ENCODE assay signal across 23 mouse cellular contexts in genomic region chr1:192720156-192720555, GRCm38 (mm10). TPM values are rescaled to one million over a fixed set of nuclear protein-coding genes. Genes with fewer than 3 reads are reported as not detected.
DNase-seq lines count a peak whose midpoint lies in the region; ATAC-seq and TF ChIP-seq lines count a peak whose summit lies in the region.
"Had no signal": no experiment of that assay in that cellular context is flagged by ENCODE, and none has a peak within 500 bp of the region (broad histone marks: within the 10 kb centered on the region; RNA-seq: fewer than 3 reads in every experiment).

No protein-coding gene starts in this region.

- TF ChIP-seq CTCF in forebrain, postnatal 0 days (IDR thresholded peaks at IDR 0.05; ENCODE audit: low read depth), result no peak

- H3K4me1 ChIP-seq in forebrain, embryonic 12.5 days, result no peaks in the 10 kb centered on the region
- H3K4me1 ChIP-seq in forebrain, embryonic 13.5 days, result no peaks in the 10 kb centered on the region
- 0 out of 2 replicates have a peak, but pooled peaks cover 2% of the 10 kb centered on the region for H3K4me1 ChIP-seq in hindbrain, embryonic 14.5 days (replicated peaks; ENCODE audit: control insufficient read depth, insufficient read depth, low read length)
- no peaks in the 10 kb centered on the region for H3K4me1 ChIP-seq in hindbrain, embryonic 11.5 days (replicated peaks; ENCODE audit: control insufficient read depth, insufficient read depth, low read length)
- no peaks in the 10 kb centered on the region; the same call in 1 of the 2 replicates for H3K4me1 ChIP-seq in midbrain, embryonic 15.5 days
- no peaks in the 10 kb centered on the region for H3K4me1 ChIP-seq in midbrain, embryonic 13.5 days (replicated peaks)
- no peaks in the 10 kb centered on the region for H3K4me1 ChIP-seq in forebrain, postnatal 0 days (ENCODE audit: insufficient read depth)
- H3K4me1 ChIP-seq: embryonic facial prominence, embryonic 15.5 days; heart, embryonic 12.5 days; intestine, embryonic 15.5 days had no signal

- ATAC-seq in forebrain, embryonic 12.5 days (ENCODE audit: low FRiP score), result no peak
- ATAC-seq in forebrain, embryonic 13.5 days, result no peak; the same call in 1 of the 2 replicates
- ATAC-seq in hindbrain, embryonic 14.5 days (ENCODE audit: low FRiP score), result no peak
- no peak for ATAC-seq in hindbrain, embryonic 11.5 days (ENCODE audit: low FRiP score)
- no peak for ATAC-seq in midbrain, embryonic 15.5 days (replicated peaks)
- ATAC-seq in midbrain, embryonic 13.5 days, result no peak
- peak; percentile 50; the same call in 1 of the 2 replicates for ATAC-seq in forebrain, postnatal 0 days
- ATAC-seq: CD4-positive, CD25-positive, alpha-beta regulatory T cell, adult 4 months; intestine, embryonic 15.5 days had no signal

- 0 out of 2 replicates have a peak overlapping the region, but pooled peaks have one; percentile 36 for H3K27ac ChIP-seq in forebrain, embryonic 12.5 days
- no peak overlapping the region for H3K27ac ChIP-seq in forebrain, embryonic 13.5 days
- H3K27ac ChIP-seq in hindbrain, embryonic 14.5 days, result peak overlapping the region; percentile 34; the same call in 1 of the 2 replicates
- no peak overlapping the region for H3K27ac ChIP-seq in hindbrain, embryonic 11.5 days (ENCODE audit: low read depth, low read length)
- H3K27ac ChIP-seq in midbrain, embryonic 15.5 days, result peak overlapping the region; percentile 38
- H3K27ac ChIP-seq in midbrain, embryonic 13.5 days, result no peak overlapping the region
- peak overlapping the region; percentile 40; the same call in 1 of the 2 replicates for H3K27ac ChIP-seq in forebrain, postnatal 0 days (ENCODE audit: low read depth, low read length)
- H3K27ac ChIP-seq: embryonic facial prominence, embryonic 15.5 days; gastrocnemius, adult 2 months; intestine, embryonic 15.5 days had no signal

- DNase-seq in hindbrain, embryonic 14.5 days (ENCODE audit: low spot score), result peak; percentile 31
- DNase-seq in hindbrain, embryonic 11.5 days (ENCODE audit: low spot score), result no peak
- DNase-seq in forebrain, postnatal 0 days, result peak; percentile 43
- no peak for DNase-seq in ovary, adult 18-20 months (ENCODE audit: low spot score)
- DNase-seq: adrenal gland, adult 8-10 months; adrenal gland, postnatal 36 days; B cell, adult 2 months; cerebellum, adult 11 months; cerebellum, adult 8-10 months; cerebellum, postnatal 14 days; embryo, embryonic 11 days; gastrocnemius, adult 2 months; gastrocnemius, postnatal 25 days had no signal

- WGBS in forebrain, embryonic 12.5 days, result 77% methylated on average over 10 of the region's 10 CpGs
- WGBS in forebrain, embryonic 13.5 days, result 83% methylated on average over 10 of the region's 10 CpGs
- WGBS in hindbrain, embryonic 14.5 days, result 69% methylated on average over 10 of the region's 10 CpGs
- 84% methylated on average over 10 of the region's 10 CpGs for WGBS in hindbrain, embryonic 11.5 days
- 53% methylated on average over 10 of the region's 10 CpGs for WGBS in midbrain, embryonic 15.5 days
- WGBS in midbrain, embryonic 13.5 days, result 70% methylated on average over 10 of the region's 10 CpGs
- 49% methylated on average over 10 of the region's 10 CpGs for WGBS in forebrain, postnatal 0 days

- H3K4me2 ChIP-seq in forebrain, embryonic 12.5 days, result no peak overlapping the region
- H3K4me2 ChIP-seq in forebrain, embryonic 13.5 days, result no peak overlapping the region
- no peak overlapping the region for H3K4me2 ChIP-seq in hindbrain, embryonic 14.5 days (replicated peaks)
- no peak overlapping the region for H3K4me2 ChIP-seq in hindbrain, embryonic 11.5 days (replicated peaks; ENCODE audit: low read depth, low read length)
- H3K4me2 ChIP-seq in midbrain, embryonic 15.5 days, result no peak overlapping the region
- H3K4me2 ChIP-seq in midbrain, embryonic 13.5 days (replicated peaks), result no peak overlapping the region
- no peak overlapping the region for H3K4me2 ChIP-seq in forebrain, postnatal 0 days (ENCODE audit: low read depth)
- H3K4me2 ChIP-seq: embryonic facial prominence, embryonic 15.5 days; heart, embryonic 12.5 days; intestine, embryonic 15.5 days had no signal

- H3K4me3 ChIP-seq in forebrain, embryonic 12.5 days (replicated peaks), result no peak overlapping the region
- no peak overlapping the region for H3K4me3 ChIP-seq in forebrain, embryonic 13.5 days
- H3K4me3 ChIP-seq in hindbrain, embryonic 14.5 days (replicated peaks; ENCODE audit: low read length), result no peak overlapping the region
- H3K4me3 ChIP-seq in hindbrain, embryonic 11.5 days (ENCODE audit: low read depth, low read length), result no peak overlapping the region
- no peak overlapping the region for H3K4me3 ChIP-seq in midbrain, embryonic 15.5 days
- H3K4me3 ChIP-seq in midbrain, embryonic 13.5 days (replicated peaks), result no peak overlapping the region
- H3K4me3 ChIP-seq in forebrain, postnatal 0 days (ENCODE audit: low read depth, low read length), result no peak overlapping the region
- H3K4me3 ChIP-seq: embryonic facial prominence, embryonic 15.5 days; erythroblast, embryonic 14.5 days; gastrocnemius, adult 2 months; heart, embryonic 12.5 days; intestine, embryonic 15.5 days had no signal

- no peaks in the 10 kb centered on the region for H3K36me3 ChIP-seq in forebrain, embryonic 12.5 days (replicated peaks)
- no peaks in the 10 kb centered on the region for H3K36me3 ChIP-seq in forebrain, embryonic 13.5 days (ENCODE audit: poor library complexity, severe bottlenecking)
- no peaks in the 10 kb centered on the region for H3K36me3 ChIP-seq in hindbrain, embryonic 14.5 days (replicated peaks; ENCODE audit: control insufficient read depth, insufficient read depth)
- no peaks in the 10 kb centered on the region for H3K36me3 ChIP-seq in hindbrain, embryonic 11.5 days (ENCODE audit: control insufficient read depth, insufficient read depth, low read length)
- no peaks in the 10 kb centered on the region for H3K36me3 ChIP-seq in midbrain, embryonic 15.5 days (replicated peaks)
- H3K36me3 ChIP-seq in midbrain, embryonic 13.5 days, result no peaks in the 10 kb centered on the region
- H3K36me3 ChIP-seq in forebrain, postnatal 0 days (ENCODE audit: insufficient read depth), result no peaks in the 10 kb centered on the region
- H3K36me3 ChIP-seq: embryonic facial prominence, embryonic 15.5 days; G1E; heart, embryonic 12.5 days; intestine, embryonic 15.5 days had no signal

- H3K27me3 ChIP-seq in forebrain, embryonic 12.5 days, result no peaks in the 10 kb centered on the region
- H3K27me3 ChIP-seq in forebrain, embryonic 13.5 days, result no peaks in the 10 kb centered on the region
- no peaks in the 10 kb centered on the region for H3K27me3 ChIP-seq in hindbrain, embryonic 14.5 days (ENCODE audit: control insufficient read depth, insufficient read depth, low read length)
- H3K27me3 ChIP-seq in hindbrain, embryonic 11.5 days (ENCODE audit: control insufficient read depth, insufficient read depth, low read length), result no peaks in the 10 kb centered on the region
- no peaks in the 10 kb centered on the region for H3K27me3 ChIP-seq in midbrain, embryonic 15.5 days (replicated peaks)
- H3K27me3 ChIP-seq in midbrain, embryonic 13.5 days, result no peaks in the 10 kb centered on the region
- no peaks in the 10 kb centered on the region for H3K27me3 ChIP-seq in forebrain, postnatal 0 days (ENCODE audit: insufficient read depth, low read length)
- H3K27me3 ChIP-seq: embryonic facial prominence, embryonic 15.5 days; heart, embryonic 12.5 days; intestine, embryonic 15.5 days had no signal

- H3K9ac ChIP-seq in forebrain, embryonic 12.5 days, result no peak overlapping the region
- H3K9ac ChIP-seq in forebrain, embryonic 13.5 days, result no peak overlapping the region
- H3K9ac ChIP-seq in hindbrain, embryonic 14.5 days, result no peak overlapping the region
- H3K9ac ChIP-seq in hindbrain, embryonic 11.5 days (ENCODE audit: low read depth, low read length), result no peak overlapping the region
- no peak overlapping the region for H3K9ac ChIP-seq in midbrain, embryonic 15.5 days
- H3K9ac ChIP-seq in midbrain, embryonic 13.5 days (replicated peaks), result no peak overlapping the region
- H3K9ac ChIP-seq in forebrain, postnatal 0 days, result no peak overlapping the region
- H3K9ac ChIP-seq: embryonic facial prominence, embryonic 15.5 days; heart, embryonic 12.5 days; intestine, embryonic 15.5 days had no signal

- H3K9me3 ChIP-seq in forebrain, embryonic 12.5 days, result no peaks in the 10 kb centered on the region
- H3K9me3 ChIP-seq in forebrain, embryonic 13.5 days (replicated peaks), result no peaks in the 10 kb centered on the region
- H3K9me3 ChIP-seq in hindbrain, embryonic 14.5 days (ENCODE audit: control insufficient read depth, low read length), result no peaks in the 10 kb centered on the region
- no peaks in the 10 kb centered on the region for H3K9me3 ChIP-seq in hindbrain, embryonic 11.5 days (ENCODE audit: control insufficient read depth, low read length)
- H3K9me3 ChIP-seq in midbrain, embryonic 15.5 days, result no peaks in the 10 kb centered on the region
- no peaks in the 10 kb centered on the region for H3K9me3 ChIP-seq in midbrain, embryonic 13.5 days
- no peaks in the 10 kb centered on the region for H3K9me3 ChIP-seq in forebrain, postnatal 0 days (ENCODE audit: low read length)
- H3K9me3 ChIP-seq: embryonic facial prominence, embryonic 15.5 days; heart, embryonic 12.5 days; intestine, embryonic 15.5 days had no signal

RNA-seq across cellular contexts. Expression of gene Hhat, which starts 50.9 kb away (rescaled TPM):
- polyA plus RNA-seq in forebrain, embryonic 12.5 days (2016; fragmentation: Nextera tagmentation; extraction: Ambion mirVana), result 4.4 and 7.6 TPM in 2 replicates
- polyA plus RNA-seq in forebrain, embryonic 13.5 days (2015; fragmentation: Nextera tagmentation; extraction: Ambion mirVana), result 2.6 and 3.2 TPM in 2 replicates
- polyA plus RNA-seq in hindbrain, embryonic 14.5 days (2014; fragmentation: Nextera tagmentation; extraction: Ambion mirVana), result 3.5 and 3.9 TPM in 2 replicates
- 5.5 and 8.0 TPM in 2 replicates for polyA plus RNA-seq in hindbrain, embryonic 11.5 days (2014; fragmentation: Nextera tagmentation; extraction: Ambion mirVana)
- 3.4 and 3.9 TPM in 2 replicates for polyA plus RNA-seq in midbrain, embryonic 15.5 days (2015; fragmentation: Nextera tagmentation; extraction: Ambion mirVana)
- polyA plus RNA-seq in midbrain, embryonic 13.5 days (2015; fragmentation: Nextera tagmentation; extraction: Ambion mirVana), result 5.5 and 5.9 TPM in 2 replicates
- 2.6 and 2.8 TPM in 2 replicates for total RNA-seq in forebrain, postnatal 0 days (2014; rRNA removed)
- 1.8 TPM in 2 replicates for polyA plus RNA-seq in forebrain, postnatal 0 days (2015; fragmentation: Nextera tagmentation; extraction: Ambion mirVana)
- polyA plus RNA-seq: erythroblast, embryonic 14.5 days; G1E had no signal

Comparison
In these comparisons a context has a peak if more than half of its experiments do, and no peak if none do; other contexts are left out.
1. H3K27ac ChIP-seq: peak in forebrain, embryonic 12.5 days (single experiment), hindbrain, embryonic 14.5 days (single experiment), midbrain, embryonic 15.5 days (single experiment) and forebrain, postnatal 0 days (single experiment); none in forebrain, embryonic 13.5 days (single experiment), hindbrain, embryonic 11.5 days (single experiment) and midbrain, embryonic 13.5 days (single experiment).
2. DNase-seq: peak in hindbrain, embryonic 14.5 days (single experiment) and forebrain, postnatal 0 days (single experiment); none in hindbrain, embryonic 11.5 days (single experiment) and ovary, adult 18-20 months (single experiment).